Mouse (Mus musculus): ENCODE data around the gene Papss2.
"Not testable (repeated sequence)": the region's sequence is repeated elsewhere in the genome, so short reads cannot be mapped to it uniquely, and the experiment has no call there.

The Papss2 gene

DNA sequence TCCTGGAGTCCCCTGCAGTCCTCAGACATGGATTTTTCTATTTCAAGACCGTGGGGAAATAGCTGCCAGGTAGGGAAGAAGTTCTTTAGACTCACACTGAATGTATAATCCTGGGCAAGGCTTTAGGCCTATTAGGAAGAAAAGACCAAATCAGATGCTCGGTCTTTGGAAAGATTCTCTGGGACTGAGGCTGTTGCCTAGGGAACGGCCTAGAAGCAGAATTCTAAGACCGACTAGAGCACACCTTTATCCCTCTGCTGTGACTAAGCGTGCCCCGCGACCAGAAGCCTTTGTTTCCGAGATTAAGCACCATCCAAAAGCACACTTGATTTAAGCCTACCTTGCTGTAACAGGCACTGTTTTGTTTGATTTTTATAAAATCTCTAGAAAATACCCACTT lies 46.4 kb downstream of the Papss2 start:
- DNase-seq: no peak

GRCm38 (mm10) chr19:32643642-32644041 lies 48.1 kb downstream of the Papss2 start:
- no peak for DNase-seq

DNA sequence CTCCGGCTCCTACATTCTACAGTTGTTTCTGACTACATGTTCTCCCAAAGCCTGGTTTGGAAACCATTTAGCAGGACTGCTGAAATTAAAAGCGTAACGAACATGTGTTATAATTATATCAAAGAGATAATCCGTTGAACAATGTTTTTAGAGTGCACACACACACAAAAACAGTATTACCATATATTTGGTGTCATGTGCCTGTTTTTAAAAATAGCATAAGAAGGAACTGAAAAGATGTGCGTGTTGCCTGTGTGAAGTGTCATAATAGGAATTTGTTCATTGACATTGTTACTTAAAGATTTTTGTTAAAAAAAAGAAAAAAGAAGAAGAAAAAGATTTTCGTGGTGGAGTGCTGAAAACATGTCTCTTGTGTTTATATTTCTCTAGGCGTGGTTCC lies 50.3 kb downstream of the Papss2 start:
- no peak for DNase-seq

DNA sequence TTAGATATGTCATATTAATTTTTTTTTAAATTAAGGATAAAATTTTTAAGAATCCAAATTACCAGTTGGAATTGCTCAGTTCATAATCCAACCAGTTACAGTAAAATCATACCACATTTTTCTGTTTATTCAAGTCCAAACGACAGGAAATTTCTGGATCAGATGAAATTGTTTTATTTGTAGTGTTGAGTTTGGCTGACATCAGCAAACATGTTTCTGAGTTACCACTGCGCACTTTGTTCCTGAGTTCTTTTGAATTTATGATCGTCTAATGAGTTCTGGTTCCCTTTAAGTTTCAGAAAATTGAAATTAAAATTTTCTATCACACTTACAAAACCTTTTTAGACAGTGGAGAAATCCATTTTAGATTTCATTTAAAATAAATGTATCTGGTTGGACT lies 50.8 kb downstream of the Papss2 start:
- DNase-seq: no peak

DNA sequence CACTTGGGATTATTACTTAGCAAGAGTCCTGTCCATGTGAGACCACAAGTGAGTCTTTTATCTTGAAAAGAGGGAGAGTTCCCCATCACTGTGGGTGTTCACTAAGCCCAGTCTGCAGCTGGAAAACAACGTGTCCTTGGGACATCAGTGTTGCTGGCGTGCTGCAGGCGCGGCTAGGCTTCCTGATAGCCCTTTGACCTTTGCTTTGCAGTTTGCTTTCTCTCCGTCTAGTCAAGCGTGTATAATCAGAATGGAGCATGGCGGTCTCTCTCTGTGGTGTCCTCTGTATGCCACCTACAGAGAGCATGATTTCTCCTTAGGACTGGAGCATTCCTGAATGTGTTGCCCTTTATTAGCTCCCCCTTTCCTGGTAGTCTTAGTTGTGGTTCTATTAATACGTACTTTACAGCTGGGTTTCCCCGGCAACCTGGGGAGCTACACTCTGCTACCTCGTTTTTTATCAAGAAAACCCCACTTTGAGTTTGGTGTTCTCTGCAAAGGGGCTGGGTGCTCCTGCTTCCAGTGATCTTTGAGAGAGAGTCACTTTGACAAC lies 52.5 kb downstream of the Papss2 start:
- DNase-seq: no peak

DNA sequence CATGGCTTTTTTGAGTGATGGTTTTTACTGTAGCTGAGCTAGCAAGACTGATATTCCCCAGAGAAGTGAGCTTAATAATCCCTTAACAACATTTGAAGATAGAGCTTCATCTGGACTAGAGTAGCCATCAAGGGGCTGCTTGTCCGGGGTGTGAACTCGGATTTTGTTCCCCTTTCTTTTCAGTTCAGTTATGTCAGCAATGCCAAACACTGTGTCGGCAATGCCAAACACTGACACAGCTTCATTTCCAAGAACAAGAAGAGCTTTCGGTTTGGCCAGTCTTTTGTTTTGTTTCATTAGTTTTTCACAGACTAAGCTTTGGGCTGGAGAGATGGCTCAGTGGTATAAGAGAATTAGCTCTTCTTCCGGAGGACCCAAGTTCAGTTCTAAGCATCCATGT lies 55.5 kb downstream of the Papss2 start:
- DNase-seq: no peak

DNA sequence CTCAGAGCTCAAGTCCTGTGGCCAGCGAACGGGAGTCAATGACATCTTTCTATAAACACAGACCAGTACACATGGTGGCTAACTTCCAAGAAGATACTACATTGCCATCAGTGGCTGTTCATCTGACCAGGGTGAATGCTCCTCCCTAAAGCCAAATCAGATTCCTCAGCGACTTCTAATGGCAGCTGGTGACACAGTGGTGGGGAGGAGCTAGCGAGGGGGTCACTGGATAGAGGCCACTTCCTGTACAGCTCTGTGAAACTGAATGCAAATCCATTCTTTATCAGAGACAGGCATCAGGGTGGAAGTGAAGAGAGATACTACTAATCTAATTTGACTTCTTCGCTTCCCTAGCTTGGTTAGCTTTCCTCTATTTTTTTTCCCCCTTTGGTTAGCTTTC lies 57.5 kb downstream of the Papss2 start:
- DNase-seq: no peak

GRCm38 (mm10) chr19:32653630-32654362 lies 58.2 kb downstream of the Papss2 start:
- no peak for DNase-seq

DNA sequence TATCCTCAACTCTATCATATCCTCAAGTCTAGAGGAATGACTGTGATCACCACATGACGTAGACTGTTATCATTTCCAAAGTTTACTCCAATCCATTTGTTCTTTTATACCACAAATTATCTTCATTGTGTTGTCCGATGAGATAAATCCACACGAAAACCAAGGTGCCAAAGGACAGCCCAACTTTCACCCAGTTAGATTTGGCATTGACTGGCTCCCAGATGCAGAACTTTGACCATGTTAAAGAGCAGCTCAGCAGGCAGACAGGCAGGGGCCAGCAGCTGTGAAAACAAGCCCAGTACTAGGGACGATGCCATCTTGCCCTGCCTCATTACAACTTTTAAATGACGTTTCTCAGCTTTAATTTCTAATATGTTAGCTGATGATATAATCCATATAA lies 63.8 kb downstream of the Papss2 start:
- no peak for DNase-seq

- no peak for DNase-seq
Measured at GRCm38 (mm10) chr19:32662936-32663335, 67.3 kb downstream of the Papss2 start.

DNA sequence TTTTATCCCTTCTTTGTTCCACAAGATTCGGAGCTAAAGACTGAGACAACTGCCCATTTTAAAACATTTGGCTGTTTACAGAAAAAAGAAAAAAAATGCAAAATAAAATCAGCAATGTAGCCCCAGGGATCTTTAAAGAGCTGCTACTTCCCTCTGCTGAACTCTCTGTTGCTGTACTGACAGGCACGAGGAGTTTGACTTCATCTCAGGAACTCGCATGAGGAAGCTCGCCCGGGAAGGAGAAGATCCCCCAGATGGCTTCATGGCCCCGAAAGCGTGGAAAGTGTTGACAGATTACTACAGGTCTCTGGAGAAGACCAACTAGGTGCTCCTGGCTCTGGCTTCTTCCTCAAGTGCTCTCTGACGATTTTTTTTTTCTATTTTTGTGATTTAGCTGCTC lies 69.7 kb downstream of the Papss2 start:
- no peak for DNase-seq

DNA sequence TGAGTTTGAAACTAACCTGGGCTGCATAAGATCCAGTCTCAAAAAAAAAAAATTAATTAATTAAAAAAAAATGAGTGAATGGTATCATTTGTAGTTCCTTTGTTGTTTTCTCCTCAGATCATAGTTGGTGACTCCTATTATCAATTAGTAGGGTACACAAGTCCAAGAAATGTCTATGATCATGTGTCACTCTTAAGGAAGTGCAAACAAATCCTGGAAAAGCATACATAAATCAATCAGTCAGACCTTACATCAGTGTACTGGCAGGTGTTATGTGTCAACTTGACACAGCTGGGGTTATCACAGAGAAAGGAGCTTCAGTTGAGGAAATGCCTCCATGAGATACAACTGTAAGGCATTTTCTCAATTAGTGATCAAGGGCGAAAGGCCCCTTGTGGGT lies 72.2 kb downstream of the Papss2 start:
- not testable (repeated sequence) for DNase-seq

DNA sequence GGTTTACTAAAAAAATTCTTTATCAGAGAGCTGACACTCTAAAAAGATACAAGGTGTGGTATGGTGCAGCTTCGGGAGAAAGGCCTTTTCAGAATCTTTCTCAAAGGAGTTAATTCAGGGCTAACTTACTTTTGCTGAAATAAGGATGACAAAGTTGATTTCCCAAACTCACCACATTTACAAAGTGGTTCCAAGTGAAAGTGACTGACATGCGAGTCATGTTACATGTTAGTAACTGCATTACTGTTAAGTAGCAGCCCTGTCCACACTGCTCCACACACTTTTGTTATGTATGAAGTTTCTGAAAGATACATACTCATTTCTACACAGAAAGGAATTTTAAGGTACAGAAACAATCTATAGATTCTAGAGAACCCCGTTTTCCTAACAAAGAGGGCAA lies 80.2 kb downstream of the Papss2 start:
- no peak for DNase-seq

DNA sequence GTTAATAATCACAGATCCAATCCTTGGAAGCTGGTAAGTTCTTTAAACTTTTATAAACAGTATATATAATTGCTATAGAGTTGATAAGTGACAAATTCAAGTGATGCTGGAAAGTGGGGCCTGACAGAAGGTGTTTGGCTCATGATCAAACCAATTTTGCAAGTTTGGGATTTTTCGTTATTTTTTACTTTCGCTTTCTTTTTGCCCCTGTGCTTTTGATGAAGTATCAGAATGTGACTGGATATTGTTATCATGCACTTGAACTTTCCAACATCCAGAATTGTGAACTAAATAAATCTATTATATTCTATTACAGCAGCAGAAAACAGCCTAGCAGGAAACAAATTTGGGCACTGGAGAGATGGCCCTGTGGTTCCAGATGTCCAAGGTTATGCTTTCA lies 85.3 kb downstream of the Papss2 start:
- DNase-seq: no peak

DNA sequence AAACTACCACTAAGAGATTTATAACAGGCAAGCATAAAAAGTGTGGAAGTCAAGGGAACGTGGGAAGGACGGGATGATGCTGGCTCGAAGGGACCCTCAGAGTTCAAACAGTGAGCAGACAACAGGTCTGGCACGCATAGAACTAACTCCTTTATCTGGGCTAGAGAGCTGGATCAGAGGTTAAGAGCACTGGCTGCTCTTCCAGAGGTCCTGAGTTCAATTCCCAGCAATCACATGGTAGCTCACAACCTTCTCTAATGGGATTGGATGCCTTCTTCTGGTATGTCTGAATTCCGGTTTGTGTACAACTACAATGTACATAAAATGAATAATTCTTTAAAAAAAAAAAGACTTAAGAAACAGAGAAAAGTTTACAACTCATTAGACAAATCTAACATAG lies 87.5 kb downstream of the Papss2 start:
- DNase-seq: no peak

DNA sequence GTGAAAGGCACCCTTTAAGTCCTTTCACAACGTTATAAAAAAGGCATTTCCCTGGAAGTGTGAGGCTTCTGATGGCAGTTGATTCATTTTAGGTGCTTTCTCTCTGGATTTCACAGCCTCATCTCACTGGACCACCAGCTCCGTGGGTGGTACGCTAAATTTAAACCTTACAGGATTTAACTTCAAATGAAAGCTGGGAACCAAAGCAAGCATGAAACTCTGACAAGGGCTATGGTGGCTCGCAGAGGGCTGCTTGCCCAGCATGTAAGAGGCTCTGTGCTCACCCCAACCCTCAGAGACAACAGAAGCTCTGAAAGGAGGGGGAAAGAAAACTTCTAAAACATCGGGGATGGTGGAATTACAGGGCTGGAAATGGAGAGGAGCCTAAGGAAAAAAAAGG lies 92.1 kb downstream of the Papss2 start:
- DNase-seq: no peak

DNA sequence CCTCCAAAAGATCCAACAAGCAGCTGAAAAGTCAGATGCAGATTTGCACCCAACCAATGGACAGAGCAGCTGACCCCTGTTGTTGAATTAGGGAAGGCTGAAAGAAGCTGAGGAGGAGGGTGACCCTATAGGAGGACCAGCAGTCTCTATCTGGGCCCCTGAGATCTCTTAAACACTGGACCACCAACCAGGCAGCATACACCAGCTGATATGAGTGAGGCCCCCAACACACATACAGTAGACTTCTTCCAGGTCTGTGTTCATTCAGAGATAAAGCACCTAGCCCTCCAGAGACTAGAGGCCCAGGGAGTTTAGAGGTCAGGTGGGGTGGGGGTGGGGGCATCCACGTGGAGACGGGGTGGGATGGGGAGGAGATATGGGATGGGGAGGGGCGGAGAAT lies 92.6 kb downstream of the Papss2 start:
- not testable (repeated sequence) for DNase-seq

- peak; percentile 23 for DNase-seq
Measured at GRCm38 (mm10) chr19:32689724-32690123, 94.1 kb downstream of the Papss2 start.

GRCm38 (mm10) chr19:32696674-32697073 lies 101.1 kb downstream of the Papss2 start:
- DNase-seq: no peak

DNA sequence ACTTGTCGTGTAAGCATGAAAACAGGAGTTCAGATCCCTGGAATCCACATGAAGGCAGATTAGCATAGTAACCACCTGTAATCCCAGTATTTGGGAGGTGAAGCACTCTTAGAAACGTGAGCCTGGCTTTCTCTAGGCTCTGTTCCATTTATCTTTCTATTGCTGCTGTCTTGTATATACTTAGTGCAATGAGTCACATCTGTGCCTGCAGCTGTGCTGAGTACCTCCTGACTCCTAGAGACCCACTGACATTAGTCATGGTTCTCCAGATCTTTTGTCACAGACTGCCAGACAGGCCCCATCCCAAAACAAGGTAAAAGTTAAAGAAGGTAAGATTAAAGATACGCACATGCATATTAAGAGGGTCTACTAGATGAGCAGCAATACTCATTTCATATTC lies 106.6 kb downstream of the Papss2 start:
- DNase-seq: no peak

DNA sequence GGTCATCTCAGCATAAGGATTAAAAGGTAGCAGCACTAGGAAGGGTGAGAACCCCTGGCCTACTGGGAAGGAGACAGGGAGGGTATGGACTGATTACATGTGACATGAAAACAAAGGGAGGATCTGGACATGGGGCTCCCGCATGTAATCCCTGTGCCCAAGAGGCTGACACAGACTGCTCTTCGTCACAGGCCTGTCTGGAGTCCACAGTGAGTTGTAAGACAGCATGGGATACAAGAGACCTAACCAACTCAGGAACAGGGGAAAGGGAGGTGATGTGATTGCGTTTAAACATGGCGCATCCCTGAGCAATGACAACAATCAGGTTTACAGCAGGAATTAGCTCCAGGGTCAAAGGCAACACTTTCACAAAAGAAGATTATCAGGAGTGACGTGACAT lies 113.4 kb downstream of the Papss2 start:
- DNase-seq: no peak

DNA sequence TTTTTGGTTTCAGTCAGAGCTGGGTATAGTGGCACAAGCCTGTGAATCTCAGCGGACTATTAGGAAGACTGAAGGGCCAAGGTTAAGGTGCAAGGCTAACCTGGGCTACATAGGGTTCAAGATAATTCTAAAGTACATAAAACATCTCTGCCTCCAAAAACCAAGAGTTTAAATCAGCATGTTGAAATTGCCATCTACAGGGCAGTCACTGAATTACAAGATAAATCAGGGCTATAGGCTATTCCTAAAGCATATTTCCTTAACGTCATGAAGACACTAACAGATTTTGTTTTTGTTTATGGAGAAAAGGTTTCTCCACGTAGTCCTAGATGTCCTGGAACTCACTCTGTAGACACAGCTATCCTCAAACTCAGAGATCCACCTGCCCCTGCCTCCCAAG lies 114.7 kb downstream of the Papss2 start:
- no peak for DNase-seq

- peak; percentile 96 for DNase-seq
Measured at GRCm38 (mm10) chr19:32711761-32712541, 116.4 kb downstream of the Papss2 start.

DNA sequence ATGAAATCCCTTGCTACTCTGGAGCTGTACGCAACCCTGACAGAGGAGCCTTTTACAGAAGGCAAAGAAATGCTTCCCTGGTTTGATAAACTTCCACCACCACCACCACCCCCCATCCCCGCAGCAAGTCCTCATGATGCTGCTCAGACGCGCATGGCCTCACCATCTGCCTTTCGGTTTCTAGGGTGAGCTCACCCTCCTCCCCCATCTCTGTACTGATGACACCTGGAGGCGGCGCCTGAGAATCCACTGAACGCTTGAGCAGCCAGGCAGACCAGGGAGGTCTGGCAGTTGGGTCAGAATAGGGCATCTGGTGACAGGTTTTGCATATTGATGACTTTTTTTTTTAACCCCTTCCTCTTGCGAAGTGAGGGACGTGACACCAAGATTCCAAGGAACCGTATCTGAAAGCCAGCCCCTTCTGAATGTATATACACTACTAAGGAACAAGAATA lies 117.0 kb downstream of the Papss2 start:
- DNase-seq: peak; percentile 87

All from thymus, postnatal 4 days (tissue).